Mouse (Mus musculus) liver (tissue): ENCODE measurements around the gene Sh3bgrl3.

ENCODE experiments used
- DNase-seq: peaks from one replicate; pipeline ENCODE4 v3.0.0-alpha.2; 2020; ENCODE audit warnings: mixed read lengths

Gene Sh3bgrl3

DNA sequence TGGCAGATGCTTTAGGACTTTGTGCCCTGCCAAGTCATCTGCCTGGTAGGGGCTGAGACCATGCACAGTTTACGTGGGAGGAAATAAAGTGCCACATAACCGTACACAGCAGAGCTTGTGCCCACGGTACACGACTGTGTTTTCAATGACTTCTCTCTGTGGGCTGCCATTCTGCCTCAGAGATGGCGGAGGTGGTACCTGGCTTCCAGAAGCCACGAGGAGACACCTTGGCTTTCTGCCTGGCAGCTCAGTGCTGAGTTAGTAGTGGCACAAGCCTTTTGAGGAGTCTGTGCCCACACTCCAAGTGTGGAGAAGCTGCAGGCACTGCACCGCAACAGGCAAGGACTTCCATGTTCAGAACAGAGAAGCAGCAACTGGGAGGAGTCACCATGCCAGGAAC lies 20.9 kb downstream of the Sh3bgrl3 start:
- no peak for DNase-seq

DNA sequence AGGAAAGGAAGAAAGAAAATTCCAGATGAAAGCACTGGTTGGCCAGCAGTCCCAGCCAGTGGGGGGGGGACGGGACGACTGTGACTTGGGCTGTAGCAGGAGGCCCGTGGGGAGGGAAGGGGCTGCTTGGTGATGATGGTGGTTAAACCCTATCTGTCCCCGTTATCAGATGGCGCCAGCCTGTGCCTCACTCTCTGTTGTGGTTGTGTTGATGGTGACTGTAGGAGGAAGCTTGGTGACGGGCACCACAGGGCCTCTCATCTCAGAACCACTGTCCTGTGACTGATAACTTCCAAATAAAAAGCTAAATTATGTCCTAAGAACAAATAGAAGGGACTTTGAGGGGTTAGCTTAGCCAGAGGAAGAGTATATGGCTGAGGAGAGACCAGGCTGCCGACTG lies 22.5 kb downstream of the Sh3bgrl3 start:
- peak; percentile 67 for DNase-seq

DNA sequence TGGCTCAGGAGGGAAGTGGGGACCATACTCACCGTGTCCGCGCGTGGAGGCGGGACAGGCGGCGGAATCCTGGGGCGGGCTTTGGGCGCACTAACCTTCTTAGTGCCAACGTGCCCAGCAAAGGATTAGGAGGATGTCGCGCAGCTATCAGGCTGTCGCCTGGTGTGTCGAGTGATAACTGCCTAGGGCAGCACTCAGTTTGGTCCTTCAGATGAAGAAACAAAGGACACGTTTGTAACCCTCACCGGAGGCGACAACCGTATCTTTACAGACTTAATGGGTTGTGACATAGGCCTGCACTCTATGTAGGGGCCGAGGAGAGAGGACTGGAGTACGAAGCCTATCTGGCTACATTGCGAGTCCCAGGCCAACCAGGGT lies 25.9 kb downstream of the Sh3bgrl3 start:
- no peak for DNase-seq

DNA sequence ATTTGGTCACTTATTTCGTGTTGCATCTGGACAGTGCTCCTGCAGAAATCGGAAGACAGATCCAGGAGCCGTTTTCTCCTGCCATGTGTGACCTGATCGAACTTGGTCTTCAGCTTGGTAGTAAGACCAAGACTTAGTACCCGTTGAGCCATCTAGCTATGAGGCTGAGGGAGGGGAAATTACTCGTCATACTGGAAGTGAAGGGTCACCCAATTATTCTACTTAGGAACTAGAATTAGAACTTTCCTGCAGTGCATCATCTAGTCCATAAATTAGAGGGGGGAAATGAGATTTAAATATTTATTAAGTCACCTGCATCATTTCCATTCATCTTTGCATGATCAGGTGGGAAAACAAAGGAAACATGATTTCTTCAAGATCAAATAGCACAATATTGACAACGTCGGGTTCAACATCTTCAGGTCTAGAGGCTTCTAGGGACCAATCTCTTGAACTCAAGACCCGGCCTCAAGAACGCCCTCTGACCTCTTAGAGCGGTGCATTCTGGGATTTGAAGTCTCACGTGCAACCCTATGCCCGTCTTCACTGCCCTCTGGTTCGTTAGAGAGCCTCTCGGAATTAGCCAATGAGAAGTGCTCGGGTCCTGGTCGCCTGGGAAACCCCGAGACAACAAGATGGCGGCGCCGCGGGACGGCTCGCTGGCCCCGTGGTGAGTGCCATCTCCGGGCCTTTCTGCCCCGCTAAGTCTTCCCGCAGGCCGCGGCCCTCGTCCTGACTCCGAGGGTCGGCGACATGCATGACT lies 26.4 kb downstream of the Sh3bgrl3 start, which contains the start of gene Ubxn11:
Gene Ubxn11, plus strand, starts transcription at position 592 of the 763 bp plus-strand sequence.
- peak; percentile 84 for DNase-seq

DNA sequence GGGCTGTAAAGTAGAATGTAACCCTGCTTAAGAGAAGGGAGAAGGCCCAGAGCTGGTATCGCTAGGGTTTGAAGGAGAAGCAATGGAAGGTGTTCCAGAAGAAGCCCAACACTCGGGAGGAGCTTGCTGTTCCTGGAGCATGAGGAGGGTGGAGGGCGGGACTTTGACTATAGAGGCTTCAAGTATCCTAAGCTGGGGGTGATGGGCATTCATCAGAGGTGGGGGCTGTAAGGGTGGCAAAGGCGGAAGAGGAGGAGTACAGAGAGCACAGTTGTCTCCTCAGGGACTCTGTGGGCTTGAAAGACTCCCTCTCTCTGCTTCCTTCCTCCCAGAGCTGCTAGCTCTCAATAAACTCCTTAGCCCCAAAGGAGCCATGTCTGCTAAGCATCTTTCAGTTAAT lies 28.3 kb downstream of the Sh3bgrl3 start:
- no peak for DNase-seq

DNA sequence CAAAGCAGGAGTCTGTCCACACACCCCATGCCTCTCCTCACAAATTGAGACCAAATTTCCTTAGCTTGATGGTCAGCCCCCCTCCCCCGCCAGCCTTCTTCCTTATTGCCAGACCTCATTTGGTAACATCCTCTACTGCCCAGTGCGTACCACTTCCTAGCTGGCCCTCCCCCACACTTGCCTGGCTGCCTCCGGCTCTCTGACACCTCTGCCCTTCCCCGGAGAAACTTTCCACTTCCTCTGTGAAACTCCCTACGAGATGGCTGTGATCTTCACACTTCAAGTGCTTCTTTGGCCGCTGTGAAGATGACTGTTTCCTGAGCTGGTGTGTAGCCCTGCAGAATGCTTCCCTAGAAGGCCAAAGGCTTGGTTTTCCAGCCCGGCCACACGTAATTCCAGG lies 30.0 kb downstream of the Sh3bgrl3 start:
- DNase-seq = peak; percentile 57

DNA sequence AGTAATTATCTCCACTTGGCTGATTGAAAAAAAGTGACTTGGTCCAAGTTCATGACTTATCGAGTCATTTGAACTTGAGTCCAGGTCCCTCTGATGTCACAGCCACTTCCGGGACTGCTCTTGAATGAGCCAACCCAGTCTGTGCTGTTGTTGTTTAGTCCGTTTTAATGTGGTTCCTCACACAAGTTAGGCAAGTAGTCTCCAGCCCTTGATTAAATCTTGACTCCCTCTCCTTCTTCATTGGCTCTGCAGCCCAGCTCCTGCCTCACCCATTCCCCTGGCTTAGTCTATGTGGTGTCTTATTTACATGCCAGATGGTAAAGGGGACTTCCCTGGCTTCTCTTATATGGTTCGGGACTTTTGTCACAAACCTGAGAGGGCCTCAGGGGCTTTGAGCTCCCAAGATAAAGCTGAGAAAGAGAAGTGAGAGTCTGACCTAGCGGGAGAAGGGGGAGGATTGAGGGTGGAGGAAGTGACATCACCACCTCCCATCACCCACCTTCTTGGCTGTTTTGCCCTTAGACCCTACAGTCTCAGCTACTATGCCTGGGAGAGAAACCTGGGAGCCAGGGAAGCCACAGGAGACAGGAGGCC lies 31.5 kb downstream of the Sh3bgrl3 start:
- DNase-seq = no peak

DNA sequence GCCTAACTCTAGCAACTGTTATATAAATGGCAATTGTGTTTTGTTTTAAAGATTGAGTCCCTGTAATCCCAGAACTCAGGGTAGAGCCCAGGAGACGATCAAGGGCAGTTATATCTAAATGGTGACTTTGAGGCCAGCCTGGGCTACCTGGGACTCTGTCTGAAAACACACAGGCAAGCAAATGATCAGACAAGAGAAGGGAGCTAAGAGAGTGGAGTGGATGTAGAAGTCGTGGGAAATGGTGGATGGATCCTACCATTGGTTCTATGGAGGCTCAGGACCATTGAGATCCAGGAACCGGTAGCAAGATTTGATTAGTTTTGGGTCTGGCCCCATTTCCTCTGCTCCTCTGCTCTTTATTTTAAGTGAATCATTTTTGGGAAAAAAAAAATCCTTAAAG lies 32.5 kb downstream of the Sh3bgrl3 start:
- no peak for DNase-seq

DNA sequence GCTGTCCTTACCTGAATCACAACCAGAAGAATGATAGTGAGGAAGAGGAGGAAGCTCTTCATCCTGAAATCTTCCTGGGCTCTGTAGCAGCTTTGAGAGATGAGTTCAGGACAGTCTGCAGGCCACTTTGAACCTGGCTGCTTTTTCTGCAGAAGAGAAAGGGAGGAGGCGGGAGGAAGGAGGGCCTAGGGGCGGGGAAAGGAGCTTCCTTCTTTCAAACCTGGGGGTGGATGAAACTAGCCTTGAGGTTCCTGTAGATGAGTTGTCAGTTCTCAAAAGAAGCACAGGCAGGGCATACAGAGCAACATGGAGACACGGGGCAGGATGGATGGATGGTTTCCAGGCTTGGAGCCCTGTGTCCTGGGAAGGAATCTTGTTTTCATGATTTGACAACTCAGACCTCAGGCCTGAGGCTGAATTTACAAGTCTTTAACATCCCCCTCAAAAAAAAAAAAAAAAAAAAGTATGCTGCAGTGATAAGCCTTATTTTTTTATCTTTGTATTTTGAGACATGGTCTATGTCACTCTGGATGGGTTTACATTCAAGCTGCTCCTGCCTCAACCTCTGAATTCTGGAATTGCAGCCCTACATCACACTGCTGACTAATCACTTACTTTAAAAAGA lies 33.6 kb downstream of the Sh3bgrl3 start, which contains the start of gene Cd52:
Gene Cd52, minus strand, starts transcription at position 160 of the 625 bp plus-strand sequence.
- no peak for DNase-seq

DNA sequence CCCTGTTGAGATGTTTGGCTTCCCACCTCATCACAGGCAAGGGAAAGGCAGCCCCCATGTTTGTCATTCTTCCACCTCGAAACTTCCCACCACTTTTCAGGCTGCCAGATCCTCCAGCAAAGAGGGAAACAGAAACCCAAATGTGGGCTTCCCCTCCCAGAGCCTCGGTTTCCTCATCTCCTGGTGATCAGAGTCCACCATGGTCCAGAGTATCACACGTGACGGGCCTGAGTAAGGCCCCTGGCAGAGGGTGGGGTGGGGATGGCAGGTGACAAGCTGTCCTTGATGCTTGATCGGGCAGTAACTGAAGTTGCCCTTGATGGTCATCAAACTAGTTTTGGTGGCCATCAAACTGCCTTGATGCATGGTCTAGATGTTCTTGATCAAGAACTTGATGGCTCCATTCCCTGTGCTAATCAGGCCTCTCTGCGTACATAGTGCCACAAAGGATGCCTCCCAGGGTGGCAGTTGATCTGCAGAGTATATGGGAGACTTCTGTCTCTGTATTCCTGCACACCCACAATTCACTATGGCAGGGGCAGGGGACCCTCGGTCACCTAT lies 34.5 kb downstream of the Sh3bgrl3 start:
- DNase-seq = no peak

DNA sequence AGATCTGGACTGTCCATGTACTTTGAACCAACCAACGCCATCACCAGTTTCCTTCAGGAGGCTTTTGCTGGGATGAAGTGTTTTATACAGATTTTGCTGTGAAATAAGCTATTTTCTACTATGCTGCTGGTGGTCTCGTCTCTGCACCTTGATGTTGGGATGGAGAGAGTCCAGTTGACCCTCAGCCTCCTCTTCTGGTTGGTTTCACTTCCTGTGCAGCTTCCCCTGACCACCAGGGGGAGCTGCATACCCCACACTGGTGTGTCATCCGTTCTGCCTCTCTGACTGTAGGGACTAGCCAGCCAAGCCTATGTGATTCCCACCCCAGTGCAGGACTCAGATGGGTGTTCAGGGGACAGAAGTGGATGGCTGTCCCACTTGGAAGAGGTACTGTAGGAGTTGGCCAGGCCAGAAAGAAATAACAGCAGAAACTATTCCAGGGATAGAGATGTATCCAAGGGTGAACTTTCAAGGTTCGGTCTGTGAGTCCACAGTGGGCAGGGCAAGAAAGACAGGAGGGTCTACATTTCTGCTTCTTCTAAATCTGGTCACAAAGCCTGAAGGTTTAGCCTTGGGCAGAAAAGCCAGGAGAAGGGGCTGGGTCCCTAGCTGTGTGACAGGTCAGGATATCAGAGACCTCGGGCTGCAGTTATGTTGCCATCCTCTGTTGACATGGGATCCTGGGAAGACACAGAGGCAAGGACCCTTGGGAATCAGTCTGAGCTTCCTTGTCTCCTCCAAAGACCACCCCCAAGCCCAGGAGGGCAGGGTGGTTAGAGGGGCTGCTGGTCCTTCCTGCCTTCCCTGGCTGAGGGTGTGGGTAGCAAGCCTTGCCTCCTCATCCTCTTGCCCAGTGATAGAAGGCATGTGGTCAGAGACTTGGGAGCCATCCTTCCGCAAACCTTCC lies 36.0 kb downstream of the Sh3bgrl3 start:
- peak; percentile 63 for DNase-seq

DNA sequence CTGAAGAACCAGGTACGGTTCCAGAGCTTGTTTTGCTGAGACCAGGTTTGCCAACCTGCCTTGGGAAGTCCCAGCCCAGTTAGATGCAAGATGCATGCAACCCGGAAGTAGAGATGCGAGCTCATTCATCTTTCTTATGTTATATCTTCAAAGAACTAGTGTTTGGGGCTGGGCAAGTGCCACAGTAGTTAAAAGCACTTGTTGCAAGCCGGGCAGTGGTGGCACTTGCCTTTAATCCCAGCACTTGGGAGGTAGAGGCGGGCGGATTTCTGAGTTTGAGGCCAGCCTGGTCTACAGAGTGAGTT lies 37.4 kb downstream of the Sh3bgrl3 start:
- no peak for DNase-seq

DNA sequence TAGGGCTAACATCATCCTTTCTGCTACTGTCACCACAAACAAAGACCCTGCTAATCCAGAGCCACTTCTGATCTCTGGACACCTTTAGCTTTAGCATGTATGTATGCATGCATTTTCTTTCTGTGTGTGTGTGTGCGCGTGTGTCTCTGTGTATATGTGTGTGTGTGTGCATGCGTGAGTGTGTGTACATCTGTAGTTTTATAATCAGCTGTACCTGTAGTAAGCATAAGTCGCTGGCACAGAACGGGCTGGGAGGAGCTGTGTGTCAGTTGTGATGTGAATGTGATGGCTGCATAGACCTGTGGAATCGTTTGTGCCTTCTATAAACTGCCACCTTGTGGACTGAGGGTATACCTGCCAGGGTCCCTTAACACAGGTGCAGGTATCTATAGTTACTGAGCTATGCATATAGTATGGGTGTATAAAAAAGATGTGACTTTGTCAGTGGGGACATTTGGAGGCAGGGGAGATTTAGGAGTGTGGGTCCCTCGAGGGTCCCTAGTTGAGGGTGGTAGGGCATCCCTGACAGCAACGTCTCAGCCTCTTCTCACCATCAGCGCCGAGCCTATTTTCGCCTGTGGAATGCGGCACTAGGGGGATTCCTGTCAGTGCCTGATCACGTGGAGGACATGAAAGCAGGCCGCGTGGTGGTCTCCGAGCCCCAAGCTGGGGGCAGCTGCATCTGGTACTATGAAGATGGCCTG lies 37.9 kb downstream of the Sh3bgrl3 start:
- DNase-seq = no peak

DNA sequence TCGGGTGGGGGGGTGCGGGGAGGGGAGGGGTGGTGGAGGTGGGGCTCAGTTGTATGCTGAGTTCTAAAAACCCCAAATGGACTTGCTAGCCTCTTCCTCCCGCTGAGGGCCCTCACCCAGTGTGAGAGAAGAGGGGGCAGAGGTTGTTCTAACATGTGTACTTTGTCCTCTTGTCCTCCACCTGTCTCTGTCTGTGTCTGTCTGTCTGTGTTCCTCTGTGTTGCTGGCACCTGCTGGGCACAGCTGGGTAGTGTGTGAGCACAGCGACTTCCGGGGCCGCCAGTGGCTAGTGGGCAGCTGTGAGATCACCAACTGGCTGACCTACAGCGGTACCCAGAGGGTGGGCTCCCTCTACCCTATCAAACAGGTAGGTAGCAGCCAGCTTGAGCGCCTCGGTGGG lies 39.6 kb downstream of the Sh3bgrl3 start:
- DNase-seq = no peak

DNA sequence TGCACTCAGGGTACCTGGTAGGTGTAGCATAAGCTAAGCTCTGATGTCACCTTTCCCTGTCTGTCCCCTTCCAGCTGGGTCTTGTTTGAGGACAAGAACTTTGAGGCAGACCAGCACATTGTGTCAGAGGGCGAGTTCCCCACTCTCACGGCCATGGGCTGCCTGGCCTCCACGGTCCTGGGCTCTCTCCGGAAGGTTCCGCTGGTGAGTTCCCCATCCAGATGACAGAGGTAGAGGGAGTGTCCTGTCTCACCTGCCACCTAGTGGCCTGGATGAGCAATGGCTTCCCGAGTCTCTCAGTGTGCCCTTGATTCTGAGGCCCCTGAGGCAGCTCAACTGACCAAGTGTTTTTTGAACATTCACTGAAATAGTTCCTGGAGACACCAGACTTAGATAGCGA lies 41.2 kb downstream of the Sh3bgrl3 start:
- DNase-seq = peak; percentile 42

DNA sequence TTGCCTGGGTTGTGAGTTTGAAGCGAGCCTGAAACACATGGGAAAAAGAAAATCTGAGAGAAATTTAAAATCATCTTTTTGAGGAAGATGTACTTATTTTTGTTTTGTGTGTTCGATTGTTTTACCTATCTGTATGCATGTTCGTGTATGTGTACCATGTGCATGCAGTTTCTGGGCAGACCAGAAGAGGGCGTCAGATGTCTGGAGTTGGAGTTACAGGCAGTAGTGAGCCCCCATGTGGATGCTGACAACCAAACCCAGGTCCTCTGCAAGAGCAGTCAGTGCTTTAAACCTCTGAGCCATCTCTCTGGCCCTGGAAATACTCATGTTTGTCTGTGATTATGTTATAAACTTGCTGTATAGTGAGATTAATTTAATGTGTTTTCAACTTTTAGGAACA lies 43.6 kb downstream of the Sh3bgrl3 start:
- DNase-seq = no peak

DNA sequence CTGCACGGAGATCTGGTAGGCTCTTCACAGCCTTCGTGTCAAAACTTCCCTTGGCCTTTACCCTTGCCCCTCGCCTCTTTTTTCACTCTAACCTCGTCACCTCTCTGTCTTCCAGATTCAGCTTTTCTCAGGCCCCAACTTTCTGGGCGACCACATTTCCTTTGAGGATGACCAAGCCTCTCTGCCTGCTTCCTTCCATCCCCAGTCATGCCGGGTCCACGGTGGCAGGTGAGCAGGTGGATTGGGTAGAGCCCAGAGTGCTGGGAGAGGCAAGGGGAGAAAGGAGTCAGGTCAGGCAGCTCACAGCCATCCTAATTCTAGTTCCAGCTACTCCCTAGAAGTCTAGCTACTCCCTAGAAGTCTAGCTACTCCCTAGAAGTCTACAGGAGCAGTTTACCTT lies 46.1 kb downstream of the Sh3bgrl3 start:
- DNase-seq = no peak

DNA sequence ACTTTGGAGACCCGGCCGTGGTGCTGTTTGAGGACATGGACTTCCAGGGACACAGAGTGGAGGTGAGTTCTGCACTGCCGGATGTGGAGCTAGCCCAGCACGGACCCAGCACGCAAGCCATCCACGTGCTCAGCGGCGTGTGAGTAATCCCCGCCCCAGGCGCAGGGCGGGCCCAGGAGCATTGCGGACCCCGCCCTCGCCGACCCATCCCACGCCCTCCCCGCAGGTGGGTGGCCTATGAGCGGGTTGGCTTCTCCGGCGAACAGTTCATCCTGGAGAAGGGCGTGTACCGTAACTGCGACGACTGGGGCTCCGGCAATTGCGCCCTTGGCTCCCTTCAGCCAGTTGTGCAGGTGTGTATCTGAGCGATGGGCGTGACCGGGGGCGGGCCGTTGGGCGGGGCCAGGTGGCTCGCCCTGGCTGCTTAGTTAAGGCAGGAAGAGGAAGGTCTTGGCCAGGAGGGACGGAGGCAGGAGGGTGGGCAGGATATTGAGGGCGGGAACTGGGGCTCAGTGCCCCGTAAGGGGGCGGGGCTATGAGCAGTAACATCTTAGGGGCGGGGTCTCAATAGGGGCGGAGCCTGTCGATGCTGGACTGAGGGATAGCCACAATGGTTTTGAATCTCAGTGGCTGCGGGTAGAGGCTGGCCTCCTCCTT lies 46.7 kb downstream of the Sh3bgrl3 start:
- DNase-seq = peak; percentile 85

DNA sequence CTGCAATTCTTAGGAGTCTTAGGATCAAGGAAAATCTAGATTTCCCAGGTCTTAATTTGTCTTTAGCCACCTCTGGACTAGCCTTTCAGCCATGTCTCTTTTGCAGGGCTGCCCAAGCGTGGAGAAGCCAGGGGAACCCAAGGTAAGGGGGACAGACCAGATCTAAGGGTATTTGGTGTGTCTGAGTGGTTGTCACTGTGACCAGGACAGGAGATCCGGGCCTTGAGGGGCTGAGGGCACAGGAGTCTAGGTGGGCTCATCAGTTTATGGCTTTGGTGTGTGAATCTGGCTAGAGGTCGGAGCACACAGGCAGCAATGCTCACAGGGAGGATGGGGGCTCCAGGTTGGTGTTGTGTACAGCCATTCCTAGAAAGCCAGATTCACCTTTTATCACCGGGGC lies 47.9 kb downstream of the Sh3bgrl3 start:
- DNase-seq = no peak

DNA sequence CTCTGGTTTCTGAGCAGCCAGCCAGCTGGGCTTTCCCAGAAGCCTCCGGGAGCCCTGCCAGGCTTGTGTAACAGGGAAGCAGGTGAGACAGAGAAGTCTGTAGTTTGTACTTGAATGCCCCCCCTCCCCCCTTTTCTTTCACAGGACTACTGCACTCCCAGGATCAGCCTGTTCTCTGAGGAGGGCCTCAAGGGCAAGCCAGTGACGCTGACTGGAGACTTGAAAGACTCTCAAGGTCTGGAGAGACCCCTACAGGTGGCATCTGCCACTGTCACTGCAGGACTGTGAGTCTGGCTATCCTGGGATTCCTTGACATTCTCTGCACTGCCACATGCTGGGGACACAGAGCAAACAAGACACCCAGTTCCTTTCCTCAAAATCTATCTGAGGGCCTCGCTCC lies 49.9 kb downstream of the Sh3bgrl3 start:
- peak; percentile 57 for DNase-seq
